Mouse (Mus musculus): ENCODE data around the gene Pcbp4.

Pcbp4 gene

GRCm38 (mm10) chr9:106465571-106466200 lies 12.6 kb downstream of the Pcbp4 start, which contains the start of gene Gpr62:
TSS of gene Gpr62 (minus strand) at chr9:106465938.
- DNase-seq, result no peak

- DNase-seq, result peak; percentile 1
Measured at GRCm38 (mm10) chr9:106466721-106467120, 13.6 kb downstream of the Pcbp4 start.

- DNase-seq, result peak; percentile 0
Measured at GRCm38 (mm10) chr9:106467746-106468145, 14.7 kb downstream of the Pcbp4 start.

- no peak for DNase-seq
Measured at GRCm38 (mm10) chr9:106469317-106469716, 16.2 kb downstream of the Pcbp4 start.

GRCm38 (mm10) chr9:106469776-106470175 lies 16.7 kb downstream of the Pcbp4 start:
- DNase-seq, result no peak

GRCm38 (mm10) chr9:106470991-106471750 lies 18.1 kb downstream of the Pcbp4 start:
- DNase-seq, result peak; percentile 65

GRCm38 (mm10) chr9:106471892-106472291 lies 18.8 kb downstream of the Pcbp4 start:
- DNase-seq, result peak; percentile 75

- peak; percentile 51 for DNase-seq
Measured at GRCm38 (mm10) chr9:106472321-106472720, 19.2 kb downstream of the Pcbp4 start.

- DNase-seq, result peak; percentile 86
Measured at GRCm38 (mm10) chr9:106473081-106473752, 20.1 kb downstream of the Pcbp4 start.

GRCm38 (mm10) chr9:106473753-106474105 lies 20.6 kb downstream of the Pcbp4 start:
- no peak for DNase-seq

- DNase-seq, result peak; percentile 79
Measured at GRCm38 (mm10) chr9:106474456-106474855, 21.4 kb downstream of the Pcbp4 start.

GRCm38 (mm10) chr9:106475046-106475445 lies 22.0 kb downstream of the Pcbp4 start:
- DNase-seq, result peak; percentile 48

GRCm38 (mm10) chr9:106475663-106476001 lies 22.5 kb downstream of the Pcbp4 start, which contains the start of gene Rrp9:
TSS of gene Rrp9 (plus strand) at chr9:106475963.
- DNase-seq, result no peak

- DNase-seq, result peak; percentile 89
Measured at GRCm38 (mm10) chr9:106476002-106476923, 23.2 kb downstream of the Pcbp4 start.

- peak; percentile 100 for DNase-seq
Measured at GRCm38 (mm10) chr9:106476924-106477484, 23.9 kb downstream of the Pcbp4 start, which contains the start of gene Parp3. TSS of gene Parp3 (minus strand) at chr9:106476949.

- DNase-seq, result no peak
Measured at GRCm38 (mm10) chr9:106477649-106478048, 24.6 kb downstream of the Pcbp4 start.

GRCm38 (mm10) chr9:106478101-106478500 lies 25.0 kb downstream of the Pcbp4 start:
- DNase-seq, result no peak

- DNase-seq, result no peak
Measured at GRCm38 (mm10) chr9:106480541-106480940, 27.4 kb downstream of the Pcbp4 start.

GRCm38 (mm10) chr9:106481075-106481474 lies 28.0 kb downstream of the Pcbp4 start:
- no peak for DNase-seq

- DNase-seq, result no peak
Measured at GRCm38 (mm10) chr9:106481676-106482075, 28.6 kb downstream of the Pcbp4 start.

- no peak for DNase-seq
Measured at GRCm38 (mm10) chr9:106482578-106483115, 29.6 kb downstream of the Pcbp4 start.

- DNase-seq, result no peak
Measured at GRCm38 (mm10) chr9:106483136-106483535, 30.0 kb downstream of the Pcbp4 start.

Measured in kidney, adult 9 months (tissue).